ENCODE assay signal across 8 mouse cellular contexts in genomic region chr5:108268127-108269062, GRCm38 (mm10). TPM values are rescaled to one million over a fixed set of nuclear protein-coding genes. Genes with fewer than 3 reads are reported as not detected.
A peak's percentile ranks its signal among the peaks of the same experiment; 100 is the strongest.
DNase-seq lines count a peak whose midpoint lies in the region; ATAC-seq and TF ChIP-seq lines count a peak whose summit lies in the region.

Gene Dr1, plus strand, starts transcription at chr5:108268897.

- peaks cover 0 to 9% of the 10 kb centered on the region in 2 experiments for H3K36me3 ChIP-seq in CH12.LX (replicated peaks in 1 of 2; ENCODE audit: control insufficient read depth in 1 of 2, insufficient read depth in 1 of 2, low read length in 1 of 2)
- H3K36me3 ChIP-seq in forebrain, embryonic 10.5 days (replicated peaks) = peaks cover 21% of the 10 kb centered on the region
- 0 out of 2 replicates have a peak, but pooled peaks cover 4% of the 10 kb centered on the region for H3K36me3 ChIP-seq in heart, embryonic 15.5 days
- H3K36me3 ChIP-seq in liver, embryonic 16.5 days (ENCODE audit: control insufficient read depth, insufficient read depth) = no peaks in the 10 kb centered on the region
- no peaks in the 10 kb centered on the region for H3K36me3 ChIP-seq in neural tube, embryonic 14.5 days (ENCODE audit: control insufficient read depth, insufficient read depth, low read length)

- H3K4me1 ChIP-seq in CH12.LX (ENCODE audit: control insufficient read depth in 1 of 2, insufficient read depth in 2 of 2) = peaks cover 0 to 19% of the 10 kb centered on the region in 2 experiments; a peak in 2 of 4 replicates
- H3K4me1 ChIP-seq in forebrain, embryonic 10.5 days = peaks cover 30% of the 10 kb centered on the region
- H3K4me1 ChIP-seq in heart, embryonic 15.5 days (replicated peaks) = peaks cover 21% of the 10 kb centered on the region
- H3K4me1 ChIP-seq in liver, embryonic 16.5 days (ENCODE audit: control insufficient read depth, low read depth, low read length) = peaks cover 47% of the 10 kb centered on the region
- peaks cover 16% of the 10 kb centered on the region; the same call in 1 of the 2 replicates for H3K4me1 ChIP-seq in neural tube, embryonic 14.5 days (ENCODE audit: control insufficient read depth, insufficient read depth, low read length)

- TF ChIP-seq EP300 in CH12.LX (IDR thresholded peaks at IDR 0.05; ENCODE audit: low read length) = no peak

- peak within 1 kb of the TSS; percentile 82 for H3K4me2 ChIP-seq in CH12.LX (ENCODE audit: insufficient read depth, low read depth, poor library complexity, severe bottlenecking)
- H3K4me2 ChIP-seq in heart, embryonic 15.5 days = peak within 1 kb of the TSS; percentile 78
- H3K4me2 ChIP-seq in liver, embryonic 16.5 days (ENCODE audit: low read depth, low read length) = peak within 1 kb of the TSS; percentile 79
- H3K4me2 ChIP-seq in neural tube, embryonic 14.5 days (ENCODE audit: low read depth, low read length) = peak within 1 kb of the TSS; percentile 85

- H3K9me3 ChIP-seq in CH12.LX (replicated peaks; ENCODE audit: low read length) = no peaks in the 10 kb centered on the region
- H3K9me3 ChIP-seq in forebrain, embryonic 10.5 days = no peaks in the 10 kb centered on the region
- H3K9me3 ChIP-seq in heart, embryonic 15.5 days (replicated peaks) = no peaks in the 10 kb centered on the region
- H3K9me3 ChIP-seq in liver, embryonic 16.5 days (replicated peaks; ENCODE audit: control insufficient read depth, low read length) = no peaks in the 10 kb centered on the region
- H3K9me3 ChIP-seq in neural tube, embryonic 14.5 days (ENCODE audit: control insufficient read depth, low read length) = no peaks in the 10 kb centered on the region

- H3K27me3 ChIP-seq in CH12.LX (replicated peaks) = no peaks in the 10 kb centered on the region
- H3K27me3 ChIP-seq in forebrain, embryonic 10.5 days (ENCODE audit: poor library complexity, severe bottlenecking) = no peaks in the 10 kb centered on the region
- H3K27me3 ChIP-seq in heart, embryonic 15.5 days = no peaks in the 10 kb centered on the region
- H3K27me3 ChIP-seq in liver, embryonic 16.5 days (ENCODE audit: control insufficient read depth, insufficient read depth, low read depth, low read length) = no peaks in the 10 kb centered on the region
- no peaks in the 10 kb centered on the region for H3K27me3 ChIP-seq in neural tube, embryonic 14.5 days (ENCODE audit: control insufficient read depth, insufficient read depth, low read length)

- H3K4me3 ChIP-seq in CH12.LX (replicated peaks in 1 of 3; ENCODE audit: low read depth in 2 of 3, low read length in 2 of 3, poor library complexity in 1 of 3) = peak within 1 kb of the TSS; percentile 68 to 98 (median 86)
- peak within 1 kb of the TSS; percentile 94 for H3K4me3 ChIP-seq in forebrain, embryonic 10.5 days
- peak within 1 kb of the TSS; percentile 90 for H3K4me3 ChIP-seq in heart, embryonic 15.5 days
- H3K4me3 ChIP-seq in liver, embryonic 16.5 days (ENCODE audit: low read depth, low read length) = peak within 1 kb of the TSS; percentile 88
- peak within 1 kb of the TSS; percentile 99 for H3K4me3 ChIP-seq in neural tube, embryonic 14.5 days (ENCODE audit: low read depth, low read length)

- H3K79me2 ChIP-seq in CH12.LX (replicated peaks; ENCODE audit: control insufficient read depth, extremely low read depth, insufficient read depth, poor library complexity, severe bottlenecking) = peaks cover 34% of the 10 kb centered on the region

- in situ Hi-C loops in CH12.LX (cut with MboI; ENCODE audit: low pct_ligation_motif_present, low pct_unique_long_range_greater_than_20kb, low sequenced_read_pairs) = no loop called here

- peak; percentile 83 for DNase-seq in CH12.LX (ENCODE audit: extremely low read depth)
- peak; percentile 73 for DNase-seq in c-Kit-positive CD71-negative TER-119-negative erythroid progenitor cells, embryonic 14.5 days (ENCODE audit: low read depth)
- peak; percentile 89 for DNase-seq in forebrain, embryonic 10.5 days (ENCODE audit: extremely low spot score, low spot score)
- DNase-seq in kidney, postnatal 25 days = peak; percentile 89 to 95
- peak; percentile 89 for DNase-seq in testis, postnatal 14 days (ENCODE audit: low spot score)

- peak within 1 kb of the TSS; percentile 88 for H3K9ac ChIP-seq in CH12.LX (ENCODE audit: insufficient read depth, low read depth)
- peak within 1 kb of the TSS; percentile 96 for H3K9ac ChIP-seq in heart, embryonic 15.5 days
- peak within 1 kb of the TSS; percentile 97 for H3K9ac ChIP-seq in liver, embryonic 16.5 days (ENCODE audit: low read depth, low read length)
- H3K9ac ChIP-seq in neural tube, embryonic 14.5 days (replicated peaks; ENCODE audit: low read depth, low read length) = peak within 1 kb of the TSS; percentile 92

- peak; percentile 96 for ATAC-seq in heart, embryonic 15.5 days (replicated peaks; ENCODE audit: insufficient number of reproducible peaks, insufficient read depth, low FRiP score, low read depth)
- ATAC-seq in liver, embryonic 16.5 days (ENCODE audit: low read depth) = peak; percentile 94
- peak; percentile 99 for ATAC-seq in neural tube, embryonic 14.5 days (ENCODE audit: low read depth)

- TF ChIP-seq POLR2A in CH12.LX (IDR thresholded peaks at IDR 0.05; ENCODE audit: low read depth, low read length) = peak; percentile 96

- no peak for TF ChIP-seq RAD21 in CH12.LX (IDR thresholded peaks at IDR 0.05; ENCODE audit: low read depth, low read length)

- no peak for TF ChIP-seq CTCF in CH12.LX (conservative IDR thresholded peaks at IDR 0.05 in 1 of 2, IDR thresholded peaks at IDR 0.05 in 1 of 2; ENCODE audit: low read depth in 2 of 2, low read length in 2 of 2)

- peak within 1 kb of the TSS; percentile 70 for H3K27ac ChIP-seq in CH12.LX (ENCODE audit: insufficient read depth, low read depth)
- H3K27ac ChIP-seq in forebrain, embryonic 10.5 days = peak within 1 kb of the TSS; percentile 96
- H3K27ac ChIP-seq in heart, embryonic 15.5 days = peak within 1 kb of the TSS; percentile 98
- H3K27ac ChIP-seq in liver, embryonic 16.5 days (ENCODE audit: low read length) = peak within 1 kb of the TSS; percentile 91
- peak within 1 kb of the TSS; percentile 90 for H3K27ac ChIP-seq in neural tube, embryonic 14.5 days (ENCODE audit: low read depth, low read length)

- dilution Hi-C loops in CH12.LX (cut with MboI; ENCODE audit: extremely low pct_ligation_motif_present, extremely low pct_unique_long_range_greater_than_20kb, low sequenced_read_pairs) = no loop called here

- 3% methylated on average over 55 of the region's 55 CpGs for WGBS in forebrain, embryonic 10.5 days
- WGBS in heart, embryonic 15.5 days = 1% methylated on average over 43 of the region's 55 CpGs
- WGBS in liver, embryonic 16.5 days (ENCODE audit: insufficient replicate concordance) = 2% methylated on average over 51 of the region's 55 CpGs
- 4% methylated on average over 49 of the region's 55 CpGs for WGBS in neural tube, embryonic 14.5 days

TF ChIP-seq in CH12.LX, 34 proteins besides CTCF, POLR2A, EP300 and RAD21 (continues in another document):
- no peak for TF ChIP-seq MAFK (IDR thresholded peaks at IDR 0.05; ENCODE audit: insufficient replicate concordance, low read length)
- TF ChIP-seq CHD2 (IDR thresholded peaks at IDR 0.05; ENCODE audit: low read length) = 0 out of 2 replicates have a peak, but pooled peaks have one; percentile 7
- TF ChIP-seq MXI1 (IDR thresholded peaks at IDR 0.05; ENCODE audit: low read depth, low read length) = peak; percentile 90
- peak; percentile 97 for TF ChIP-seq NELFE (IDR thresholded peaks at IDR 0.05; ENCODE audit: low read depth, low read length)
- no peak for TF ChIP-seq NRF1 (IDR thresholded peaks at IDR 0.05; ENCODE audit: low read depth, low read length)
- peak; percentile 85 for TF ChIP-seq ELF1 (IDR thresholded peaks at IDR 0.05; ENCODE audit: low read depth, low read length)
- TF ChIP-seq MEF2A (IDR thresholded peaks at IDR 0.05; ENCODE audit: borderline replicate concordance, low read depth, low read length) = peak; percentile 59
- TF ChIP-seq MAX (IDR thresholded peaks at IDR 0.05; ENCODE audit: low read length) = peak; percentile 91
- TF ChIP-seq ETS1 (conservative IDR thresholded peaks at IDR 0.05; ENCODE audit: low read depth, low read length) = no peak
- no peak for TF ChIP-seq PAX5 (IDR thresholded peaks at IDR 0.05; ENCODE audit: low read length)
- TF ChIP-seq TCF12 (IDR thresholded peaks at IDR 0.05; ENCODE audit: low read depth, low read length) = peak; percentile 67; the same call in 1 of the 2 replicates
- TF ChIP-seq RCOR1 (conservative IDR thresholded peaks at IDR 0.05; ENCODE audit: low read depth, low read length) = no peak
- no peak for TF ChIP-seq E2F4 (IDR thresholded peaks at IDR 0.05; ENCODE audit: insufficient replicate concordance, low read depth, low read length)
- TF ChIP-seq CHD1 (IDR thresholded peaks at IDR 0.05; ENCODE audit: low read depth, low read length) = no peak
- peak; percentile 73 for TF ChIP-seq SIN3A (IDR thresholded peaks at IDR 0.05; ENCODE audit: low read length)
- TF ChIP-seq MAZ (IDR thresholded peaks at IDR 0.05; ENCODE audit: low read depth, low read length) = peak; percentile 83
- no peak for TF ChIP-seq ZC3H11A (IDR thresholded peaks at IDR 0.05; ENCODE audit: low read depth, low read length)
- TF ChIP-seq HCFC1 (IDR thresholded peaks at IDR 0.05; ENCODE audit: low read depth, low read length) = peak; percentile 77
- peak; percentile 24; the same call in 1 of the 2 replicates for TF ChIP-seq USF1 (IDR thresholded peaks at IDR 0.05; ENCODE audit: low read depth, low read length)
- no peak for TF ChIP-seq KAT2A (IDR thresholded peaks at IDR 0.05; ENCODE audit: insufficient replicate concordance, low read length)
- TF ChIP-seq MYC (IDR thresholded peaks at IDR 0.05; ENCODE audit: low read depth, low read length) = peak; percentile 89
- TF ChIP-seq SMC3 (IDR thresholded peaks at IDR 0.05; ENCODE audit: low read depth, low read length) = peak; percentile 10
- peak; percentile 75; the same call in 1 of the 2 replicates for TF ChIP-seq ZMIZ1 (IDR thresholded peaks at IDR 0.05; ENCODE audit: low read depth, low read length)
- peak; percentile 69; the same call in 1 of the 2 replicates for TF ChIP-seq POLR2AphosphoS2 (IDR thresholded peaks at IDR 0.05; ENCODE audit: low read depth, low read length)
- TF ChIP-seq JUND (conservative IDR thresholded peaks at IDR 0.05; ENCODE audit: low read depth, low read length) = 0 out of 2 replicates have a peak, but pooled peaks have one; percentile 10

RNA-seq across cellular contexts. Expression of gene Dr1, which starts in this region (rescaled TPM):
- total RNA-seq in CH12.LX (2012; rRNA removed) (18.2 and 22.3 TPM in 2 replicates), CH12.LX (2014; rRNA removed) (52.6 and 57.3 TPM in 2 replicates)
- 40.3 and 43.1 TPM in 2 replicates for polyA plus RNA-seq in CH12.LX (2012; ENCODE audit: insufficient read length, low read depth)
- 51.2 and 51.5 TPM in 2 replicates for polyA plus RNA-seq in forebrain, embryonic 10.5 days (2016; fragmentation: Nextera tagmentation; extraction: Ambion mirVana)
- polyA plus RNA-seq in heart, embryonic 15.5 days (2015; fragmentation: Nextera tagmentation; extraction: Ambion mirVana) = 23.9 and 24.2 TPM in 2 replicates
- 23.0 and 26.9 TPM in 2 replicates for polyA plus RNA-seq in liver, embryonic 16.5 days (2015; fragmentation: Nextera tagmentation; extraction: Ambion mirVana)
- polyA plus RNA-seq in neural tube, embryonic 14.5 days (2014; fragmentation: Nextera tagmentation; extraction: Ambion mirVana) = 47.6 and 50.5 TPM in 2 replicates

Comparison
In these comparisons a context has a peak if more than half of its experiments do, and no peak if none do; other contexts are left out.
1. Peak in every context shown above with its lines: DNase-seq, ATAC-seq, H3K4me3 ChIP-seq and H3K27ac ChIP-seq.